Mouse (Mus musculus) monocyte, adult 2 months (primary cell): ENCODE measurements around the gene Bpgm.

ENCODE experiments used
- DNase-seq, 2 experiments: peaks; one replicate each; pipeline ENCODE4 v3.0.0; 2022; ENCODE audit warnings: low spot score in 2 of 2, low read depth in 1 of 2

Bpgm gene

GRCm38 (mm10) chr6:34526389-34526788 lies 50.4 kb downstream of the Bpgm start:
- no peak for DNase-seq

- no peak for DNase-seq
These were observed 52.1 kb downstream of the Bpgm start for GRCm38 (mm10) chr6:34528131-34528530.

DNA sequence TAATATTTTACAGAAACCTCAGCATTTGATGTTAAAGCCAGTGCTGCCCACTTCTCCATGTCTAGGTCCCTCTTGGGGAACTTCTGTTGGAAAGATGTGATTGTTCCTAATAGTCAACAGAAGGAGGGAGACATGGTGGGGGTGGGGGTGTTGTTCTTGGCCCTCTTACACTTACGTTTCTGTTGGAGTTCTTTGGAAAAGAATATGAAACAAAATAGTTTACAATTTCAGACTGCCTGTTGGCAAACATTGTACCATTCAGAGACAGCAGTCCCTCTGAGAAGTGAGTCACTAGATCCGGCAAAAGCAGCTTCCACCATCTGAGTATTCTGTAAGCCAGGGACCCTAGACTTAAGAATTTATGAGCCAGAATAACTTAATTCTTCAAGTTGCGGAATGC lies 54.0 kb downstream of the Bpgm start:
- DNase-seq = no peak

- no peak for DNase-seq
These were observed 57.0 kb downstream of the Bpgm start for GRCm38 (mm10) chr6:34533055-34533454.

DNA sequence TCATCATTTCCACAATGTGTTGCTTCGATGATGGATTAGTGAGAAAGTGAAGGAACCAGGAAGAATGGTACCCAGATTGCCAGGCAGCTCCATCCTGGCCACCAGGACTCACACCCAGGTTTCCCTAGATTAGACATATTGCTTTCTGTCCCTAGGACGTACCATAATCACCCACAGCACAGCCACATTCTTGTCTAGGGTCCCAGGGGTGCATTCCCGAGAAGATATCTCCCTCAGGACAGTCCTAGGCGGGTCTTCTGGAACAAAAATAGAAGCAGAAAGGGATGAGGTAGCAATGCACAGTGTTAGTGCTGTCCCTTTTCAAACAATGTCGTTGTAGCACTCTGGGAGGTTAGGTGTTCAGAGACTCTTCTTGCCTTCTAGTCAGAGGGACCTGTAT lies 57.9 kb downstream of the Bpgm start:
- no peak for DNase-seq

GRCm38 (mm10) chr6:34542866-34543265 lies 66.9 kb downstream of the Bpgm start:
- no peak for DNase-seq

- no peak for DNase-seq
These were observed 67.5 kb downstream of the Bpgm start for GRCm38 (mm10) chr6:34543303-34544206.

DNA sequence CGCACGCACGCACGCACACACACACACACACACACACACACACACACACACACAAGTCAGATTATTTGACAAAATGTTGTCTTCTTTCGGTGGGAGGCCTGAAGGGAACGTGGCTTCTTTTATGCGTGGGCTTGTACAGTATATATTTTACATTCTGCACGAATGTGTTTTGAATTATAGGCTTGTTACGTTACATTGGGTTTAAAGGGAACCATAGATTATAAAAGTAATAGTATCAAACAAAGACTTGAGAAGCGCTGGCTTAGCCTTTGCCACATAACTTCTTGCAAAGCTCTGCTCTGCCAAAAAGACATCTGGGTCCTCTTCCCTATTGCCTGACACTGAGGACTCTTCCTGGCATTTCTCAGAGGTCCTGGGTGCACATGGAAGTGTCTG lies 68.2 kb downstream of the Bpgm start:
- no peak for DNase-seq

- DNase-seq = no peak
These were observed 69.3 kb downstream of the Bpgm start for GRCm38 (mm10) chr6:34545286-34545685.

DNA sequence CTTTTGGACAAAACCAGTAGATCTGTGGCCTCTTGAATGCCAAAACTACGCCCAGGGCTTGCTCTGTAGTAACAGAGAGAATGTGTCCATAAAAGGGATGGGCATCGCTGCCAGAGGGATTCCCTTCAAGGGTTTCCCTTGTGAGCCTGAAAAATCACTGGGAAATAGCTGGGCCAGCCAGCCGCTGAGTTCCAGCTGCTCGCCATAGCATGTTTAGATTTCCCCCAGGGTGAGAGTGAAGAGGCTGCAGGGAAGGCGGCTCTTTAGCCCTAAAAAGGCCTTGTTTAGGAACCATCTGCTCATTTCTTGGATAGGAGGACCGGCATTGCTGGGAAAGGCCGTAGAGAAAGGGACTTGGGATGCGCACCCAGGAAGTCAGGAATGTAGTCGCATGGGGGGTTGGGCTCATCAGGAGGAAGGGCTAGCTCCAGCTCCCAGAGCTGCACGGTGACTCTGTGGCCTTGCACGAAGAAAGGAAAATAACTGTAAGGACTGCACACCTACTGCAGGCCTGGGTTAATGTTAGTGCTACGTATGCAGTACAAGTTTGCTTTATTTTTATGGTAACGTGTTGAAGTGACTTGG lies 72.5 kb downstream of the Bpgm start:
- no peak for DNase-seq

DNA sequence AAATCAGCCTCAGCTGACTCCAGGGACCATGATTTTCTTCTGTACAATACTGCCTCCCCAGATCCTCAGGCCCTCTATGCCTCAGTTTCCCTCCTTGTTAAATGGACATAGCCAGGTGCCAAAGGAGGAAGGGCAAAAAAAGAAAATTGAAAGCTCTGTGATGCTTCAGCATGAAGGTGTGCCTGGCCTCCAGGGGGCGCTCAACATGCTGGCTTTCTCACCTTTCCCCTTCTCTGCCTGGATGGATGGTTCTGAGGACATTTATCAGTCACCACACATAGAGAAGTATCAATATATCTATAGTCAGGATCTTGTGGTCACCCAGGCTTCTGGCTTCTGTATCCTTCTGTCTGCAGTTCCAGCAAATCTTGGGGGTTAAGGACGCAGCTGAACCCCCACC lies 73.0 kb downstream of the Bpgm start:
- DNase-seq = peak in 1 of 2 experiments; percentile 2

DNA sequence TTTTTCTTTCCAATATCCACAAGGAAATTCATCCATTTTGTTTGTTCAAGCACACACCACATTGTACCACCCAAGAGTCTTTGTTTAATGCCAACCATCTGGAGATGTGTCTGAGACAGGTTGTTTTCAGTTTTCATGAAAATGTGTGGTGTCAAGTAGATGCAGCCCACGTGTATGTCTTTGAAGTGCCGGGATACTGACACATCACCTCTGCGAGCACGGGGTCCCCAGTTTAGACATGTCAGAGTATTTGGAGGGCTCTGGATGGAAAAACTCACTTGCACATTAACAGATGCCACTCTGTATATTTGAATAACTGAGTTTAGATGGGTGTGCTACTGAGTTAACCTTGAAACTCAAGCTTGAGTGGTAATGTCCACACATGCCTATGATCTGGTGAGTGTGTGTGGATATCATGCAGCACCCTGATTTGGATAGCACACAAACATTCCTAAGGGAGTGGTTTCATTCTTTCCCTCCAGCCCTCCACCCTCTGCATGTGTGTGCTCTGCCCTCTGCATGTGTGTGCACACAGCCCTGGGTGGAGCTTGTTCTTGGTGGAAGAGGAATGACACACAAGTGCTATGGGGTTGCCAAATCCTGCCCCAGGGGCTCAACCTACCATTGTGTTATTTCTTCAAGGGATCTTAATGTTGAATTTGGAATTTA lies 76.6 kb downstream of the Bpgm start:
- DNase-seq = no peak

- DNase-seq = no peak
These were observed 78.4 kb downstream of the Bpgm start for GRCm38 (mm10) chr6:34554291-34554997.
